In genomic region chr1:188952501-188952900, GRCm38 (mm10) we compare ENCODE assay signal across 28 mouse cellular contexts. TPM values are rescaled to one million over a fixed set of nuclear protein-coding genes. Genes with fewer than 3 reads are reported as not detected.
DNase-seq lines count a peak whose midpoint lies in the region; ATAC-seq lines count a peak whose summit lies in the region.
"Had no signal": no experiment of that assay in that cellular context is flagged by ENCODE, and none has a peak within 500 bp of the region (broad histone marks: within the 10 kb centered on the region; RNA-seq: fewer than 3 reads in every experiment).

No protein-coding gene starts in this region.

- H3K27me3 ChIP-seq in forebrain, embryonic 11.5 days (ENCODE audit: control insufficient read depth, insufficient read depth, low read length) = no peaks in the 10 kb centered on the region
- H3K27me3 ChIP-seq in forebrain, embryonic 16.5 days (replicated peaks; ENCODE audit: control insufficient read depth, insufficient read depth, low read length) = no peaks in the 10 kb centered on the region
- H3K27me3 ChIP-seq: embryonic facial prominence, embryonic 13.5 days; forebrain, embryonic 13.5 days; heart, embryonic 12.5 days; heart, embryonic 15.5 days; hindbrain, embryonic 13.5 days; intestine, embryonic 15.5 days had no signal

- no peak overlapping the region for H3K9ac ChIP-seq in forebrain, embryonic 11.5 days (ENCODE audit: low read length)
- no peak overlapping the region for H3K9ac ChIP-seq in forebrain, embryonic 16.5 days (replicated peaks; ENCODE audit: low read depth, low read length)
- H3K9ac ChIP-seq: embryonic facial prominence, embryonic 13.5 days; forebrain, embryonic 13.5 days; forebrain, postnatal 0 days; heart, embryonic 12.5 days; heart, embryonic 15.5 days; hindbrain, embryonic 13.5 days; intestine, embryonic 15.5 days had no signal

- no peaks in the 10 kb centered on the region for H3K4me1 ChIP-seq in forebrain, embryonic 11.5 days (replicated peaks; ENCODE audit: control insufficient read depth, insufficient read depth, low read length)
- H3K4me1 ChIP-seq in forebrain, embryonic 16.5 days (replicated peaks; ENCODE audit: control insufficient read depth, insufficient read depth, low read length) = peaks cover 5% of the 10 kb centered on the region; the same call in 1 of the 2 replicates
- H3K4me1 ChIP-seq: embryonic facial prominence, embryonic 10.5 days; heart, embryonic 12.5 days; heart, embryonic 15.5 days; hindbrain, embryonic 10.5 days; intestine, embryonic 15.5 days had no signal

- 95% methylated on average over 4 of the region's 4 CpGs for WGBS in forebrain, embryonic 11.5 days
- 87% methylated on average over 4 of the region's 4 CpGs for WGBS in forebrain, embryonic 16.5 days

- no peak overlapping the region for H3K4me3 ChIP-seq in forebrain, embryonic 11.5 days (ENCODE audit: low read depth, low read length)
- H3K4me3 ChIP-seq in forebrain, embryonic 16.5 days (replicated peaks; ENCODE audit: low read length) = no peak overlapping the region
- H3K4me3 ChIP-seq: embryonic facial prominence, embryonic 10.5 days; embryonic facial prominence, embryonic 13.5 days; erythroblast, embryonic 14.5 days; forebrain, embryonic 13.5 days; gastrocnemius, adult 2 months; heart, embryonic 12.5 days; heart, embryonic 15.5 days; hindbrain, embryonic 10.5 days; hindbrain, embryonic 13.5 days; intestine, embryonic 15.5 days had no signal

- no peaks in the 10 kb centered on the region for H3K36me3 ChIP-seq in forebrain, embryonic 11.5 days (ENCODE audit: control insufficient read depth, insufficient read depth, low read length)
- no peaks in the 10 kb centered on the region for H3K36me3 ChIP-seq in forebrain, embryonic 16.5 days (ENCODE audit: control insufficient read depth, insufficient read depth)
- H3K36me3 ChIP-seq: embryonic facial prominence, embryonic 10.5 days; embryonic facial prominence, embryonic 13.5 days; heart, embryonic 12.5 days; heart, embryonic 15.5 days; hindbrain, embryonic 10.5 days; hindbrain, embryonic 13.5 days; intestine, embryonic 15.5 days had no signal

- H3K9me3 ChIP-seq in forebrain, embryonic 11.5 days (ENCODE audit: control insufficient read depth, low read length) = no peaks in the 10 kb centered on the region
- H3K9me3 ChIP-seq in forebrain, embryonic 16.5 days (ENCODE audit: control insufficient read depth, low read length) = no peaks in the 10 kb centered on the region
- H3K9me3 ChIP-seq: embryonic facial prominence, embryonic 10.5 days; embryonic facial prominence, embryonic 13.5 days; forebrain, embryonic 13.5 days; heart, embryonic 12.5 days; heart, embryonic 15.5 days; hindbrain, embryonic 10.5 days; hindbrain, embryonic 13.5 days; intestine, embryonic 15.5 days had no signal

- 0 out of 2 replicates have a peak, but pooled peaks have one; percentile 46 for ATAC-seq in cerebellum, adult (ENCODE audit: insufficient number of reproducible peaks, low FRiP score, low TSS enrichment)
- ATAC-seq in forebrain, embryonic 11.5 days (replicated peaks; ENCODE audit: low FRiP score) = no peak
- no peak for ATAC-seq in forebrain, embryonic 16.5 days
- ATAC-seq: activated CD4-positive, CD25-positive, alpha-beta regulatory T cell, adult 4 months; forebrain, embryonic 13.5 days; forebrain, postnatal 0 days; hindbrain, embryonic 16.5 days; intestine, embryonic 15.5 days had no signal

- DNase-seq in cerebellum, adult 8-10 months = no peak
- peak; percentile 23 for DNase-seq in forebrain, embryonic 11.5 days (ENCODE audit: low spot score)
- DNase-seq in cerebellum, postnatal 25 days = peak; percentile 44 to 68
- no peak for DNase-seq in ovary, adult 18-20 months (ENCODE audit: low spot score)
- DNase-seq in layer of hippocampus, adult 18-20 months (ENCODE audit: low spot score in 2 of 2) = no peak
- DNase-seq: adrenal gland, adult 8-10 months; adrenal gland, postnatal 25 days; embryo, embryonic 11 days; forebrain, postnatal 0 days; gastrocnemius, adult 2 months; gastrocnemius, postnatal 25 days; heart, adult 18-20 months; heart, postnatal 10 days; heart, postnatal 36 days; kidney, adult 11 months had no signal

- H3K27ac ChIP-seq in forebrain, embryonic 11.5 days (ENCODE audit: low read depth, low read length) = no peak overlapping the region
- no peak overlapping the region for H3K27ac ChIP-seq in forebrain, embryonic 16.5 days (ENCODE audit: low read length)
- H3K27ac ChIP-seq: embryonic facial prominence, embryonic 10.5 days; embryonic facial prominence, embryonic 13.5 days; forebrain, embryonic 13.5 days; gastrocnemius, adult 2 months; heart, embryonic 15.5 days; hindbrain, embryonic 10.5 days; hindbrain, embryonic 13.5 days; intestine, embryonic 15.5 days had no signal

- no peak overlapping the region for H3K4me2 ChIP-seq in forebrain, embryonic 11.5 days (ENCODE audit: low read depth, low read length, severe bottlenecking)
- H3K4me2 ChIP-seq in forebrain, embryonic 16.5 days (ENCODE audit: low read length) = no peak overlapping the region
- H3K4me2 ChIP-seq: embryonic facial prominence, embryonic 13.5 days; forebrain, embryonic 13.5 days; heart, embryonic 12.5 days; heart, embryonic 15.5 days; hindbrain, embryonic 13.5 days; intestine, embryonic 15.5 days had no signal

RNA-seq across cellular contexts. Expression of gene Kctd3, which starts 55.1 kb away (rescaled TPM):
- polyA plus RNA-seq in forebrain, embryonic 11.5 days (2014; fragmentation: Nextera tagmentation; extraction: Ambion mirVana) = 36.4 and 44.6 TPM in 2 replicates
- polyA plus RNA-seq in forebrain, embryonic 16.5 days (2015; fragmentation: Nextera tagmentation; extraction: Ambion mirVana) = 43.9 and 46.7 TPM in 2 replicates
- total RNA-seq in layer of hippocampus, adult 18-20 months (2021) = 10 to 100 TPM; 76.6 to 81.1 TPM

Comparison
In these comparisons a context has a peak if more than half of its experiments do, and no peak if none do; other contexts are left out.
1. DNase-seq: peak in forebrain, embryonic 11.5 days (single experiment) and cerebellum, postnatal 25 days (2 of 2); none in cerebellum, adult 8-10 months (single experiment), ovary, adult 18-20 months (single experiment) and layer of hippocampus, adult 18-20 months (0 of 2).